Mouse (Mus musculus): ENCODE data around the gene Dglucy.

DNA sequence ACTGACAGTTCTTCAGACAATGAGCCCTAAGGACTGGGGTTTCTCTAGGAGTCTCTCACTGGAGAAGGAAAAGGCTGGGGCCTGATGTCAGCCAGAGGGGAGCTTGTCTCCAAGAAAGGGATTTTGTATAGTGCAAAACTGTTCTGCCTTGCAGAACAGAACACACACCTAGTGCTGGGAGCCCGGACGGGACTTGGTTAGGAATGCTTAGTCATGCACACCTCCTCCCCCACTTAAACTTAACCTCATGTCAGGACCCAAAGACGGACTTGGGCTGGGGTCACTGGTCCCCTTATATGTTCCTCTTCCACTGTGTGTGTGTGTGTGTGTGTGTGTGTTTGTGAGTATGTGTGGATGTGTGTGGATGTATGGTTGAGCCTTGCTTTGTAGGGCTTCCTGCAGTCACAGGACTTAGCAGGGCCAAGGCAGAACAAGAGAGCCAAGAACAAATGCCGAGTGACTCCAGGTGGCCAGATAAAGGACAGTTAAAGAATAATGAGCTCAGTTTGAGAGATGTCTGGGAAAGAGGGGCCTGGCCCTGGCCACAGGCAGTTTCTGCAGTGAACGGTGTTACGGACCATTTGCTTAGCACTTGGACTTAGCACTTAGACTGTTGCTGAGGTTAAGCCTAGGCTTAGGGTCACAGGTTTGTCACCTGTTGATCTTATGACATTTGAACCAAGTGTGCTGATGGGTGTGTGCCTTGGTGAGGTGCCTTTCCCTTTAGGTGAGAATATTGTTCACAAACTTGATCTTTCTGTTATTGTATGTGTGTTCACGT, 15.8 kb downstream of the Dglucy start:
- TF ChIP-seq CTCF (IDR thresholded peaks at IDR 0.05; ENCODE audit: borderline replicate concordance, insufficient read depth, low read depth, low read length) (no peak), POLR2A (IDR thresholded peaks at IDR 0.05; ENCODE audit: borderline replicate concordance, insufficient read depth, low read length) (no peak)

All from cerebellum, adult 2 months (tissue).